Mouse (Mus musculus) embryonic fibroblast, embryonic 13.5 days (primary cell): ENCODE measurements at regions not wholly inside any gene's neighbourhood (a gene's known extent, or its start where the extent isn't known, plus 50 kb on each side); places are given as distances from the start of the nearest gene placed in this dataset.

ENCODE experiments used
- CTCF ChIP-seq: IDR thresholded peaks from 2 replicates; pipeline ENCODE4 v1.5.1; 2011; ENCODE audit warnings: mild to moderate bottlenecking, control low read depth, low read length, moderate library complexity, borderline replicate concordance; ENCODE audit not compliant: insufficient read depth
- POLR2A ChIP-seq: IDR thresholded peaks from 2 replicates; pipeline ENCODE4 v1.6.1; 2011; ENCODE audit warnings: low read depth, mild to moderate bottlenecking, control low read depth, low read length, moderate library complexity

DNA sequence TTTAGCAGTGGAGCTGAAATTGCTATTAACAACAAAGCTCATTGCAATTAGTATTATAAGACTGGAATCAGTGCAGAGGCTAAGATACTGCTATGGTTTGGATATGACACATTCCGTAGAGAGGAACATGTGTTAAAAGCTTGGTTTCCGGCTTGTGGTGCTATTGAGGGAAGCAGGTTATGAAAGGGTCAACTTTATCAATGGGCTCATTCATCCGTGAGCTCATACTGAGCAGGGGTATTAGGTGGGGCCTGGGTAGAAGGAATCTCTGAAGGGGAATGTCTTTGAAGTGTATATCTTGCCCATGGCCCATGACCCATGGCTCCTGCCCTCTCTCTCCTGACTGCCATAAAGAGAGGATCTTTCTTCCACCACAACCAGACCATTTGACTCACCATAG, 57.0 kb upstream of the Grik3 start:
- TF ChIP-seq POLR2A (no peak), CTCF (no peak)
